Mouse (Mus musculus): ENCODE results near the gene Arid1b. TPM values are rescaled to one million over a fixed set of nuclear protein-coding genes. Genes with fewer than 3 reads are reported as not detected.

Gene Arid1b
- total RNA-seq, 4 experiments from 2014 or later: 88.8 to 107 (median 100) TPM

GRCm38 (mm10) chr17:5053201-5053600 is 59.1 kb downstream of the Arid1b start:
- no peak for DNase-seq (ENCODE audit: low spot score in 2 of 2)

GRCm38 (mm10) chr17:5055412-5055811 is 61.3 kb downstream of the Arid1b start:
- no peak for DNase-seq (ENCODE audit: low spot score in 2 of 2)

GRCm38 (mm10) chr17:5056654-5057053 is 62.5 kb downstream of the Arid1b start:
- DNase-seq (ENCODE audit: low spot score in 2 of 2): no peak

GRCm38 (mm10) chr17:5057286-5057685 is 63.2 kb downstream of the Arid1b start:
- DNase-seq (ENCODE audit: low spot score in 2 of 2): no peak

- DNase-seq (ENCODE audit: low spot score in 2 of 2): peak in 1 of 2 experiments; percentile 44
Observed at GRCm38 (mm10) chr17:5057944-5058720, 64.0 kb downstream of the Arid1b start.

GRCm38 (mm10) chr17:5059092-5059601 is 65.0 kb downstream of the Arid1b start:
- no peak for DNase-seq (ENCODE audit: low spot score in 2 of 2)

- no peak for DNase-seq (ENCODE audit: low spot score in 2 of 2)
Observed at GRCm38 (mm10) chr17:5060515-5061084, 66.5 kb downstream of the Arid1b start.

GRCm38 (mm10) chr17:5061183-5061582 is 67.1 kb downstream of the Arid1b start:
- no peak for DNase-seq (ENCODE audit: low spot score in 2 of 2)

- no peak for DNase-seq (ENCODE audit: low spot score in 2 of 2)
Observed at GRCm38 (mm10) chr17:5061593-5061992, 67.5 kb downstream of the Arid1b start.

GRCm38 (mm10) chr17:5063471-5064176 is 69.5 kb downstream of the Arid1b start:
- no peak for DNase-seq (ENCODE audit: low spot score in 2 of 2)

- DNase-seq (ENCODE audit: low spot score in 2 of 2): no peak
Observed at GRCm38 (mm10) chr17:5064777-5065176, 70.6 kb downstream of the Arid1b start.

GRCm38 (mm10) chr17:5065270-5065669 is 71.1 kb downstream of the Arid1b start:
- peak; percentile 51 to 53 for DNase-seq (ENCODE audit: low spot score in 2 of 2)

- DNase-seq (ENCODE audit: low spot score in 2 of 2): no peak
Observed at GRCm38 (mm10) chr17:5066835-5067234, 72.7 kb downstream of the Arid1b start.

GRCm38 (mm10) chr17:5067264-5067663 is 73.1 kb downstream of the Arid1b start:
- peak in 1 of 2 experiments; percentile 46 for DNase-seq (ENCODE audit: low spot score in 2 of 2)

GRCm38 (mm10) chr17:5070399-5070798 is 76.3 kb downstream of the Arid1b start:
- DNase-seq (ENCODE audit: low spot score in 2 of 2): no peak

- no peak for DNase-seq (ENCODE audit: low spot score in 2 of 2)
Observed at GRCm38 (mm10) chr17:5072539-5072938, 78.4 kb downstream of the Arid1b start.

- no peak for DNase-seq (ENCODE audit: low spot score in 2 of 2)
Observed at GRCm38 (mm10) chr17:5074752-5075506, 80.8 kb downstream of the Arid1b start.

- no peak for DNase-seq (ENCODE audit: low spot score in 2 of 2)
Observed at GRCm38 (mm10) chr17:5077996-5078395, 83.9 kb downstream of the Arid1b start.

GRCm38 (mm10) chr17:5078576-5078975 is 84.4 kb downstream of the Arid1b start:
- DNase-seq (ENCODE audit: low spot score in 2 of 2): no peak

GRCm38 (mm10) chr17:5080884-5081419 is 86.8 kb downstream of the Arid1b start:
- DNase-seq (ENCODE audit: low spot score in 2 of 2): no peak

GRCm38 (mm10) chr17:5082274-5082673 is 88.1 kb downstream of the Arid1b start:
- no peak for DNase-seq (ENCODE audit: low spot score in 2 of 2)

All from layer of hippocampus, adult 8-10 months (tissue).